Comparison of ENCODE assay signal across 24 mouse cellular contexts in genomic region chr11:45456724-45457123, GRCm38 (mm10).
DNase-seq lines count a peak whose midpoint lies in the region; ATAC-seq lines count a peak whose summit lies in the region.
"Had no signal": no experiment of that assay in that cellular context is flagged by ENCODE, and none has a peak within 500 bp of the region (broad histone marks: within the 10 kb centered on the region; RNA-seq: fewer than 3 reads in every experiment).

No protein-coding gene starts in this region.

- H3K9me3 ChIP-seq in embryonic facial prominence, embryonic 11.5 days (replicated peaks; ENCODE audit: control insufficient read depth, low read length): no peaks in the 10 kb centered on the region
- no peaks in the 10 kb centered on the region for H3K9me3 ChIP-seq in embryonic facial prominence, embryonic 10.5 days
- H3K9me3 ChIP-seq in kidney, embryonic 16.5 days (ENCODE audit: low read length): no peaks in the 10 kb centered on the region
- H3K9me3 ChIP-seq in midbrain, embryonic 11.5 days (ENCODE audit: control insufficient read depth, low read length): no peaks in the 10 kb centered on the region
- H3K9me3 ChIP-seq: embryonic facial prominence, embryonic 12.5 days; embryonic facial prominence, embryonic 15.5 days; hindbrain, embryonic 12.5 days; hindbrain, embryonic 15.5 days had no signal

- H3K36me3 ChIP-seq in embryonic facial prominence, embryonic 11.5 days (replicated peaks; ENCODE audit: control insufficient read depth, insufficient read depth, low read depth, low read length): no peaks in the 10 kb centered on the region
- no peaks in the 10 kb centered on the region for H3K36me3 ChIP-seq in embryonic facial prominence, embryonic 10.5 days (replicated peaks)
- no peaks in the 10 kb centered on the region for H3K36me3 ChIP-seq in kidney, embryonic 16.5 days (ENCODE audit: insufficient read depth, low read length)
- H3K36me3 ChIP-seq in midbrain, embryonic 11.5 days (ENCODE audit: control insufficient read depth, insufficient read depth, low read length): no peaks in the 10 kb centered on the region
- H3K36me3 ChIP-seq: embryonic facial prominence, embryonic 12.5 days; embryonic facial prominence, embryonic 15.5 days; hindbrain, embryonic 12.5 days; hindbrain, embryonic 15.5 days had no signal

- H3K9ac ChIP-seq in embryonic facial prominence, embryonic 11.5 days (replicated peaks; ENCODE audit: low read length): no peak overlapping the region
- no peak overlapping the region for H3K9ac ChIP-seq in kidney, embryonic 16.5 days (replicated peaks; ENCODE audit: low read length)
- no peak overlapping the region for H3K9ac ChIP-seq in midbrain, embryonic 11.5 days (ENCODE audit: low read length)
- H3K9ac ChIP-seq: embryonic facial prominence, embryonic 12.5 days; embryonic facial prominence, embryonic 15.5 days; forebrain, postnatal 0 days; hindbrain, embryonic 12.5 days; hindbrain, embryonic 15.5 days had no signal

- no peak overlapping the region; the same call in 1 of the 2 replicates for H3K27ac ChIP-seq in embryonic facial prominence, embryonic 11.5 days (replicated peaks; ENCODE audit: low read depth, low read length)
- no peak overlapping the region for H3K27ac ChIP-seq in embryonic facial prominence, embryonic 10.5 days (replicated peaks)
- H3K27ac ChIP-seq in kidney, embryonic 16.5 days (ENCODE audit: low read length): no peak overlapping the region; the same call in 1 of the 2 replicates
- H3K27ac ChIP-seq in midbrain, embryonic 11.5 days (ENCODE audit: low read depth, low read length): no peak overlapping the region
- H3K27ac ChIP-seq: embryonic facial prominence, embryonic 12.5 days; embryonic facial prominence, embryonic 15.5 days; heart, adult 2 months; hindbrain, embryonic 12.5 days; hindbrain, embryonic 15.5 days had no signal

- no peak for ATAC-seq in embryonic facial prominence, embryonic 11.5 days (replicated peaks; ENCODE audit: insufficient number of reproducible peaks, low FRiP score, low TSS enrichment, low read depth)
- peak; percentile 46; the same call in 1 of the 2 replicates for ATAC-seq in kidney, embryonic 16.5 days (ENCODE audit: low FRiP score, low TSS enrichment)
- no peak for ATAC-seq in midbrain, embryonic 11.5 days (ENCODE audit: low FRiP score)
- ATAC-seq: activated CD4-positive, CD25-positive, alpha-beta regulatory T cell, adult 4 months; forebrain, embryonic 14.5 days; forebrain, postnatal 0 days had no signal

- WGBS in embryonic facial prominence, embryonic 11.5 days: 42% methylated on average over 3 of the region's 3 CpGs
- 57% methylated on average over 3 of the region's 3 CpGs for whole genome bisulfite sequencing in embryonic facial prominence, embryonic 10.5 days
- WGBS in kidney, embryonic 16.5 days: 19% methylated on average over 3 of the region's 3 CpGs
- WGBS in midbrain, embryonic 11.5 days: 76% methylated on average over 3 of the region's 3 CpGs

- peak; percentile 20 for DNase-seq in embryonic facial prominence, embryonic 11.5 days (ENCODE audit: low spot score)
- no peak for DNase-seq in embryonic facial prominence, embryonic 10.5 days (ENCODE audit: low spot score)
- no peak for DNase-seq in kidney, adult 8-10 months
- DNase-seq in forelimb bud, embryonic 11.5 days (ENCODE audit: low read depth, low spot score): peak; percentile 44
- no peak for DNase-seq in midbrain, embryonic 11.5 days (ENCODE audit: low spot score, missing footprints)
- DNase-seq: adrenal gland, adult 8-10 months; adrenal gland, postnatal 25 days; cerebellum, adult 11-12 months; cerebellum, adult 8-10 months; cerebellum, postnatal 10 days; cerebellum, postnatal 36 days; embryo, embryonic 11 days; forebrain, postnatal 0 days; gastrocnemius, postnatal 10 days; gastrocnemius, postnatal 36 days; heart, adult 2 months had no signal

- H3K4me1 ChIP-seq in embryonic facial prominence, embryonic 11.5 days (ENCODE audit: control insufficient read depth, insufficient read depth, low read length): no peaks in the 10 kb centered on the region
- H3K4me1 ChIP-seq in embryonic facial prominence, embryonic 10.5 days: peaks cover 21% of the 10 kb centered on the region
- H3K4me1 ChIP-seq in kidney, embryonic 16.5 days (ENCODE audit: insufficient read depth, low read length): 0 out of 2 replicates have a peak, but pooled peaks cover 14% of the 10 kb centered on the region
- H3K4me1 ChIP-seq in midbrain, embryonic 11.5 days (ENCODE audit: control insufficient read depth, insufficient read depth, low read length): no peaks in the 10 kb centered on the region

- no peak overlapping the region for H3K4me2 ChIP-seq in embryonic facial prominence, embryonic 11.5 days (ENCODE audit: low read depth, low read length)
- no peak overlapping the region for H3K4me2 ChIP-seq in kidney, embryonic 16.5 days (replicated peaks; ENCODE audit: low read depth, low read length)
- no peak overlapping the region for H3K4me2 ChIP-seq in midbrain, embryonic 11.5 days
- H3K4me2 ChIP-seq: embryonic facial prominence, embryonic 12.5 days; embryonic facial prominence, embryonic 15.5 days; heart, embryonic 11.5 days; hindbrain, embryonic 12.5 days; hindbrain, embryonic 15.5 days had no signal

- no peak overlapping the region for H3K4me3 ChIP-seq in embryonic facial prominence, embryonic 11.5 days (ENCODE audit: low read depth, low read length)
- no peak overlapping the region for H3K4me3 ChIP-seq in embryonic facial prominence, embryonic 10.5 days
- no peak overlapping the region for H3K4me3 ChIP-seq in kidney, embryonic 16.5 days (ENCODE audit: low read length)
- H3K4me3 ChIP-seq in midbrain, embryonic 11.5 days (ENCODE audit: low read depth, low read length): no peak overlapping the region
- H3K4me3 ChIP-seq: embryonic facial prominence, embryonic 12.5 days; embryonic facial prominence, embryonic 15.5 days; heart, adult 2 months; hindbrain, embryonic 12.5 days; hindbrain, embryonic 15.5 days had no signal

- H3K27me3 ChIP-seq in embryonic facial prominence, embryonic 11.5 days (ENCODE audit: control insufficient read depth, insufficient read depth, low read length): no peaks in the 10 kb centered on the region
- H3K27me3 ChIP-seq in embryonic facial prominence, embryonic 10.5 days (replicated peaks; ENCODE audit: low read depth, poor library complexity, severe bottlenecking): no peaks in the 10 kb centered on the region; the same call in 1 of the 2 replicates
- H3K27me3 ChIP-seq in kidney, embryonic 16.5 days (ENCODE audit: insufficient read depth, low read length): no peaks in the 10 kb centered on the region
- H3K27me3 ChIP-seq in midbrain, embryonic 11.5 days (ENCODE audit: control insufficient read depth, insufficient read depth, low read length): no peaks in the 10 kb centered on the region
- H3K27me3 ChIP-seq: embryonic facial prominence, embryonic 15.5 days; hindbrain, embryonic 12.5 days; hindbrain, embryonic 15.5 days had no signal

Comparison
In these comparisons a context has a peak if more than half of its experiments do, and no peak if none do; other contexts are left out.
1. DNase-seq: peak in embryonic facial prominence, embryonic 11.5 days (single experiment) and forelimb bud, embryonic 11.5 days (single experiment); none in embryonic facial prominence, embryonic 10.5 days (single experiment), kidney, adult 8-10 months (0 of 2) and midbrain, embryonic 11.5 days (single experiment).